Mouse (Mus musculus): Measurements from ENCODE around the gene Clcf1.

DNA sequence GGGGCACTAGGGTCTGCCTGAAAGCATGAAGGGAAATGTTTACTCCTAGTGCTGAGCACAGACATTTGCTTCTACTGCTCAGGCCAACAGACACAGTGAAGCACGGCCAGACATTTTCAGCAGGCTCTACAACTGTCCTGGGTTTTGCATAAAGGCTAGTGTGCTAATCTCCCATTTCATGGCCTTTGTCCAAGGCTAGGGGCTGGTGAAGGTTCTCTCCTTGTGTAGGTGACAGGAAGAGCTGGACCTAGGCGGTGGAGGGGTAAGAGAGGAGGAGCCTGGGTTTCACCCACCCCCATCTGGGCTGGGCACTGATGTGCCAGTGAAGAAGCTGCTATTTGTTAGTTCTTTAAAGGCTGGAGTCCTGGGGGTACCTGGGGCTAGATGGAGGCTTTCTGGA lies 49.3 kb upstream of the Clcf1 start:
- TF ChIP-seq CTCF (IDR thresholded peaks at IDR 0.05), result no peak
- no peak for TF ChIP-seq EP300 (IDR thresholded peaks at IDR 0.05; ENCODE audit: insufficient read depth, low read depth, low read length)
